Mouse (Mus musculus) bone marrow macrophage, adult 2 months (primary cell): ENCODE measurements around the gene Rtn3. TPM values are rescaled to one million over a fixed set of nuclear protein-coding genes. Genes with fewer than 3 reads are reported as not detected.
"Not testable (repeated sequence)": the region's sequence is repeated elsewhere in the genome, so short reads cannot be mapped to it uniquely, and the experiment has no call there.

Experiments used
- H3K27ac ChIP-seq: 2 replicates; pipeline ENCODE4 v1.5.1; 2012; ENCODE audit warnings: low read depth, low read length; ENCODE audit not compliant: insufficient read depth
- H3K4me1 ChIP-seq: 2 replicates; pipeline ENCODE4 v1.6.1; 2012; ENCODE audit warnings: low read length; ENCODE audit not compliant: control insufficient read depth, insufficient read depth
- H3K4me3 ChIP-seq: 2 replicates; pipeline ENCODE4 v1.5.1; 2012; ENCODE audit warnings: mild to moderate bottlenecking, low read length, moderate library complexity; ENCODE audit not compliant: insufficient read depth
- CTCF ChIP-seq: IDR thresholded peaks from 2 replicates; pipeline ENCODE4 v1.5.1; 2012; ENCODE audit warnings: low read depth, mild to moderate bottlenecking, low read length, moderate library complexity
- POLR2A ChIP-seq: IDR thresholded peaks from 2 replicates; pipeline ENCODE4 v1.6.1; 2012; ENCODE audit warnings: mild to moderate bottlenecking, low read depth, low read length, borderline replicate concordance
- polyA plus RNA-seq: library from polyadenylated mRNA; stranded (reverse); fragments of >200 nt; gene quantifications from 2 replicates; pipeline ENCODE4 v1.2.4, GENCODE M21; 2012; ENCODE audit not compliant: missing spikeins, insufficient read depth, insufficient read length

The Rtn3 gene
- polyA plus RNA-seq, 1 experiment, result 281 TPM

- H3K4me3 ChIP-seq, result no peak overlapping the region
- H3K4me1 ChIP-seq, result peaks cover 11% of the 10 kb centered on the region
- H3K27ac ChIP-seq, result no peak overlapping the region
- TF ChIP-seq CTCF, result no peak
- no peak for TF ChIP-seq POLR2A
Measured at GRCm38 (mm10) chr19:7508026-7508425, 24.9 kb upstream of the Rtn3 start.

GRCm38 (mm10) chr19:7506321-7506720 lies 23.2 kb upstream of the Rtn3 start:
- Histone ChIP-seq H3K4me1 (peaks cover 8% of the 10 kb centered on the region), H3K4me3 (no peak overlapping the region), H3K27ac (no peak overlapping the region)
- no peak for TF ChIP-seq POLR2A
- no peak for TF ChIP-seq CTCF

GRCm38 (mm10) chr19:7502432-7502831 lies 19.4 kb upstream of the Rtn3 start:
- H3K4me1 ChIP-seq, result peaks cover 8% of the 10 kb centered on the region
- no peak overlapping the region for H3K4me3 ChIP-seq
- H3K27ac ChIP-seq, result no peak overlapping the region
- TF ChIP-seq CTCF (no peak), POLR2A (no peak)

- H3K27ac ChIP-seq, result no peak overlapping the region
- TF ChIP-seq POLR2A (no peak), CTCF (no peak)
- peaks cover 4% of the 10 kb centered on the region for H3K4me1 ChIP-seq
- H3K4me3 ChIP-seq, result no peak overlapping the region
Measured at GRCm38 (mm10) chr19:7500701-7501100, 17.6 kb upstream of the Rtn3 start.

GRCm38 (mm10) chr19:7498816-7499215 lies 15.7 kb upstream of the Rtn3 start:
- Histone ChIP-seq H3K4me3 (no peak overlapping the region), H3K4me1 (no peaks in the 10 kb centered on the region; the same call in none of the 2 replicates), H3K27ac (no peak overlapping the region)
- no peak for TF ChIP-seq CTCF
- no peak for TF ChIP-seq POLR2A

DNA sequence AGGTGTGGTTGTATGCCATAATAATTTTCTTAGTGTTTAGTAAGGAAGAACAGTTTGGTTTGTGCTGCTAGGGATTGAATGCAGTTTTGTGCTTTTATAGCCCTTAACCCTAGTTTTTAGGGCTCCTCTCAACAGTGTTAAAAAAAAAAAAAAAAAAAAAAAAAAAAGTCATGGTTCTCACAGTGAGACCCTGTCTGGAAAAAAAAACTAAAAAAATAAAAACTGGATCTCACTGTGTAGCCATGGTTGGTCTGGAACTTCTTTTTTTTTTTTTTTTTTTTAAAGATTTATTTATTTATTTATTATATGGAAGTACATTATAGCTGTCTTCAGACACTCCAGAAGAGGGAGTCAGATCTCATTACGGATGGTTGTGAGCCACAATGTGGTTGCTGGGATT lies 13.0 kb upstream of the Rtn3 start:
- H3K4me1 ChIP-seq, H3K27ac ChIP-seq: not testable (repeated sequence)
- peak overlapping the region; percentile 28; the same call in 1 of the 2 replicates for H3K4me3 ChIP-seq

- peaks cover 6% of the 10 kb centered on the region for H3K4me1 ChIP-seq
- H3K27ac ChIP-seq, result peak overlapping the region; percentile 89; the same call in 1 of the 2 replicates
- peak overlapping the region; percentile 78 for H3K4me3 ChIP-seq
- no peak for TF ChIP-seq CTCF
- no peak for TF ChIP-seq POLR2A
Measured at GRCm38 (mm10) chr19:7495221-7496038, 12.3 kb upstream of the Rtn3 start.

DNA sequence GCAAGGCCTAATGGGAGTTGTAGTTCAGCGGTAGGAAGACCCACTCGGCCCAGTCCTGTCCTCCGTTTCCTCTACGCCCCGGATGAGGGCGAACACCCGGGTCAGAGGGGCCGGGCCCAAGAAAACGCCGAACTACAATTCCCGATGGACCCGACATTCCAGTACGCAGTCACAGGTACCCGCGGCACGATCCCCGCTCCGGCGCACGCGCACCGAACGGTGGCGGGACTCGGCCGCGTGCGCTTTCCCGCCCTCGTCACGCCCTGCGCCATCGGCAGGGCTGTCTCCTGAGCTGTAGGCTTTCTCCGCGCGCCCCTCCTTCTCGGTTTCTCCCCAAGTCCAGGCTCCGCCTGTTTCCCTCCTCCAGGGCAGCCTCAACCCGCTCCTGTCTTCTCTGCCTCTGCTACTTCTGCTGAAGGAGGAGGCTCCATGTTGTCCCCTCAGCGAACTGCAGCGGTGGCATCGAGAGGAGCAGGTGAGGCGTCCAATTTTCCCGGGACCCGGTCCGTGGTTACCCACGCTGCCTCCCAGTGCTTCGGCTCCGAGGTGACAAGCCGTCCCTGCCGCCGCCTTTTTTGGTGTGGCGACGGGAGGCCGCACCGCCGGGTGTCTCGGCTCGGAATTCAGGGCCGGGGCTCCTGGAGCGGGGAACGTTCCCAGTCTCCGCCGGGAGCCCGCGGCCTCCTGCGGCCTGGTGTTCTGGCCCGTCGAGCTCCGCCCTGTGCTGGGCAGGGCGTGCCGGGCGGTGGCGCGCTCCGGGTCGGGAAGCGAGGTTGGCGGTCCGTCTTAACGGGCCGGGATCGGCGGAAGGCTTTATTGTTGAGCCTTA lies 11.3 kb upstream of the Rtn3 start:
- TF ChIP-seq POLR2A (peak; percentile 11; the same call in 1 of the 2 replicates), CTCF (no peak)
- H3K4me3 ChIP-seq, result peak overlapping the region; percentile 78

GRCm38 (mm10) chr19:7493352-7494186 lies 10.5 kb upstream of the Rtn3 start, which contains the start of gene Atl3:
Gene Atl3 (plus strand): TSS chr19:7494040.
- TF ChIP-seq CTCF, result no peak
- 0 out of 2 replicates have a peak, but pooled peaks have one; percentile 19 for TF ChIP-seq POLR2A
- Histone ChIP-seq H3K27ac (peak within 1 kb of the TSS; percentile 89), H3K4me1 (peaks cover 6% of the 10 kb centered on the region), H3K4me3 (peak within 1 kb of the TSS; percentile 78)

More for the DNA sequence above, 11.3 kb upstream of the Rtn3 start:
- Histone ChIP-seq H3K27ac (peak overlapping the region; percentile 89), H3K4me1 (peaks cover 6% of the 10 kb centered on the region)
